ENCODE assay signal across 7 mouse cellular contexts in the genomic region with DNA sequence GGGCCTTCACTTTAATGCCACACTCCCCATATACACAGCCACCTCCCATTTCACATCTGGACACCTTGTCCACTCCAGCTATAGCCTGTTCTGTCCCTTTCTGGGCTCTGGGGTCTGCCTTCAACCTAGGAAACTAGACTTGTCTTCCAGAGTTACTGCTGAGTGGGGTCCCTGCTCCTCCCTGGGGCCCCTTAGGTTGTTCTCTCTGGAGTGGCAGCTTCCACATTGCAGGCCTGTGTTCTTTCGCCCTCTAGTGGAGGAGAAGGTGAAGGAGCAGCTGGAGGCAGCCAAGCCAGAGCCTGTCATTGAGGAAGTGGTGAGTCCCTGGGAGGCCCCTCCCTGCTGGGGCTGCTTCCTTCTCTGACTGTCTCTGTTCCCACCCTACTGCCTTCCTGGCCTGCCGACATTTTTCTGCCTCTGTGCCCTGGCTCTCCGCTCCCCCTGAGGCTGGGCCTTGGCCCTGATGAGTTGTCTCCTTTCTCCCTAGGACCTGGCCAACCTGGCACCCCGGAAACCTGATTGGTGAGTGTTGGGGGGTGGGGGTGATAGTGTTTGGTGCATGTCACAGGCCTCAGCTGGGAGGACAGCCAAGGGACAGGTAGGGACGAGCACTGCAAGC. TPM values are rescaled to one million over a fixed set of nuclear protein-coding genes. Genes with fewer than 3 reads are reported as not detected.
DNase-seq lines count a peak whose midpoint lies in the region; ATAC-seq lines count a peak whose summit lies in the region.

No protein-coding gene starts in this region.

- intact Hi-C loops in left cerebral cortex, postnatal 4 days (cut with DNase I) = loop anchor here (10.0 kb wide), 2 partner anchors 245 to 265 kb away; a partner anchor contains a TSS

- H3K27ac ChIP-seq in intestine, embryonic 16.5 days (ENCODE audit: low read length) = peak overlapping the region; percentile 5; the same call in 1 of the 2 replicates
- H3K27ac ChIP-seq in midbrain, embryonic 11.5 days (ENCODE audit: low read depth, low read length) = no peak overlapping the region

- no peaks in the 10 kb centered on the region for H3K9me3 ChIP-seq in intestine, embryonic 16.5 days (ENCODE audit: control insufficient read depth, low read length)
- H3K9me3 ChIP-seq in midbrain, embryonic 11.5 days (ENCODE audit: control insufficient read depth, low read length) = no peaks in the 10 kb centered on the region

- 25% methylated on average over 5 of the region's 5 CpGs for WGBS in intestine, embryonic 16.5 days
- WGBS in midbrain, embryonic 11.5 days = 48% methylated on average over 5 of the region's 5 CpGs

- ATAC-seq in intestine, embryonic 16.5 days = peak; percentile 80
- ATAC-seq in midbrain, embryonic 11.5 days (ENCODE audit: low FRiP score) = peak; percentile 75

- H3K4me3 ChIP-seq in intestine, embryonic 16.5 days (ENCODE audit: low read length) = peak overlapping the region; percentile 43
- no peak overlapping the region for H3K4me3 ChIP-seq in midbrain, embryonic 11.5 days (ENCODE audit: low read depth, low read length)

- peaks cover 23% of the 10 kb centered on the region for H3K4me1 ChIP-seq in intestine, embryonic 16.5 days (ENCODE audit: control insufficient read depth, insufficient read depth, low read length)
- H3K4me1 ChIP-seq in midbrain, embryonic 11.5 days (ENCODE audit: control insufficient read depth, insufficient read depth, low read length) = no peaks in the 10 kb centered on the region

- peak overlapping the region; percentile 71 for H3K9ac ChIP-seq in intestine, embryonic 16.5 days (ENCODE audit: low read depth, low read length)
- no peak overlapping the region for H3K9ac ChIP-seq in midbrain, embryonic 11.5 days (ENCODE audit: low read length)

- H3K36me3 ChIP-seq in intestine, embryonic 16.5 days (ENCODE audit: control insufficient read depth, insufficient read depth, low read length) = peaks cover 3% of the 10 kb centered on the region; the same call in 1 of the 2 replicates
- H3K36me3 ChIP-seq in midbrain, embryonic 11.5 days (ENCODE audit: control insufficient read depth, insufficient read depth, low read length) = 0 out of 2 replicates have a peak, but pooled peaks cover 3% of the 10 kb centered on the region

- H3K4me2 ChIP-seq in intestine, embryonic 16.5 days (ENCODE audit: low read depth, low read length) = peak overlapping the region; percentile 51
- no peak overlapping the region for H3K4me2 ChIP-seq in midbrain, embryonic 11.5 days

- peak; percentile 80 for DNase-seq in adrenal gland, adult 2 months
- DNase-seq in embryo, embryonic 11.5 days (ENCODE audit: low read depth, low spot score) = peak; percentile 54
- peak; percentile 47 to 75 for DNase-seq in gastrocnemius, postnatal 4 days (ENCODE audit: low spot score in 2 of 2)
- peak; percentile 68 for DNase-seq in left cerebral cortex, postnatal 4 days
- DNase-seq in midbrain, embryonic 11.5 days (ENCODE audit: low spot score, missing footprints) = peak; percentile 93
- DNase-seq in right cerebral cortex, postnatal 4 days = peak; percentile 38

- H3K27me3 ChIP-seq in intestine, embryonic 16.5 days (replicated peaks; ENCODE audit: control insufficient read depth, insufficient read depth, low read length) = no peaks in the 10 kb centered on the region
- no peaks in the 10 kb centered on the region for H3K27me3 ChIP-seq in midbrain, embryonic 11.5 days (ENCODE audit: control insufficient read depth, insufficient read depth, low read length)

RNA-seq across cellular contexts. Expression of a gene that starts 31.9 kb away (rescaled TPM):
- total RNA-seq in adrenal gland, adult 2 months (2021) = under 1 TPM in 1 of 2 experiments, not detected in 1; 0.66 TPM
- polyA plus RNA-seq in adrenal gland, adult 2 months (2012; rRNA removed) = 0.22 TPM in 1 of 2 replicates, not detected in the other
- 100 to 1,000 TPM; 322 to 324 TPM for total RNA-seq in gastrocnemius, postnatal 4 days (2021)
- polyA plus RNA-seq in intestine, embryonic 16.5 days (2015; fragmentation: Nextera tagmentation; extraction: Ambion mirVana) = 0.67 and 0.71 TPM in 2 replicates
- total RNA-seq in left cerebral cortex, postnatal 4 days (2021) = 1 to 10 TPM in 1 of 2 experiments, under 1 TPM in 1; 0.87 to 1.1 TPM
- polyA plus RNA-seq in midbrain, embryonic 11.5 days (2014; fragmentation: Nextera tagmentation; extraction: Ambion mirVana) = 0.48 and 0.63 TPM in 2 replicates

RNA-seq across cellular contexts. Expression of a gene that starts 37.2 kb away (rescaled TPM):
- total RNA-seq in adrenal gland, adult 2 months (2021) = 10 to 100 TPM; 14.7 to 16.3 TPM
- polyA plus RNA-seq in adrenal gland, adult 2 months (2012; rRNA removed) = 37.8 and 51.4 TPM in 2 replicates
- 10 to 100 TPM; 11.8 to 13.4 TPM for total RNA-seq in gastrocnemius, postnatal 4 days (2021)
- polyA plus RNA-seq in intestine, embryonic 16.5 days (2015; fragmentation: Nextera tagmentation; extraction: Ambion mirVana) = 15.4 and 16.4 TPM in 2 replicates
- 10 to 100 TPM; 11.2 to 11.6 TPM for total RNA-seq in left cerebral cortex, postnatal 4 days (2021)
- polyA plus RNA-seq in midbrain, embryonic 11.5 days (2014; fragmentation: Nextera tagmentation; extraction: Ambion mirVana) = 17.0 and 20.3 TPM in 2 replicates

RNA-seq across cellular contexts. Expression of a gene that starts 53.4 kb away (rescaled TPM):
- 10 to 100 TPM; 51.6 to 71.6 TPM for total RNA-seq in adrenal gland, adult 2 months (2021)
- 38.4 and 45.5 TPM in 2 replicates for polyA plus RNA-seq in adrenal gland, adult 2 months (2012; rRNA removed)
- total RNA-seq in gastrocnemius, postnatal 4 days (2021) = 10 to 100 TPM; 57.0 to 57.9 TPM
- 168 and 188 TPM in 2 replicates for polyA plus RNA-seq in intestine, embryonic 16.5 days (2015; fragmentation: Nextera tagmentation; extraction: Ambion mirVana)
- 10 to 100 TPM; 43.1 to 46.6 TPM for total RNA-seq in left cerebral cortex, postnatal 4 days (2021)
- polyA plus RNA-seq in midbrain, embryonic 11.5 days (2014; fragmentation: Nextera tagmentation; extraction: Ambion mirVana) = 135 and 144 TPM in 2 replicates

RNA-seq across cellular contexts. Expression of a gene that starts 55.8 kb away (rescaled TPM):
- total RNA-seq in adrenal gland, adult 2 months (2021) = 1 to 10 TPM; 5.5 to 7.1 TPM
- 22.5 and 30.8 TPM in 2 replicates for polyA plus RNA-seq in adrenal gland, adult 2 months (2012; rRNA removed)
- total RNA-seq in gastrocnemius, postnatal 4 days (2021) = 1 to 10 TPM; 3.1 to 3.4 TPM
- 4.0 and 4.2 TPM in 2 replicates for polyA plus RNA-seq in intestine, embryonic 16.5 days (2015; fragmentation: Nextera tagmentation; extraction: Ambion mirVana)
- total RNA-seq in left cerebral cortex, postnatal 4 days (2021) = 10 to 100 TPM; 13.0 to 14.6 TPM
- 1.1 and 1.6 TPM in 2 replicates for polyA plus RNA-seq in midbrain, embryonic 11.5 days (2014; fragmentation: Nextera tagmentation; extraction: Ambion mirVana)

Comparison
In these comparisons a context has a peak if more than half of its experiments do, and no peak if none do; other contexts are left out.
1. DNase-seq: peak in every context shown above with its lines; median percentile 93 in midbrain, embryonic 11.5 days; 80 in adrenal gland, adult 2 months; 68 in left cerebral cortex, postnatal 4 days; 61 in gastrocnemius, postnatal 4 days; 54 in embryo, embryonic 11.5 days; 38 in right cerebral cortex, postnatal 4 days.
2. RNA of a gene that starts 31.9 kb away (total RNA-seq): 322 to 324 TPM in gastrocnemius, postnatal 4 days; 0.87 to 1.1 TPM in left cerebral cortex, postnatal 4 days and 0.66 TPM in adrenal gland, adult 2 months; every median in the first group is over 100 times any median in the second.